Mouse (Mus musculus) myocyte (in vitro differentiated cells): ENCODE measurements around the gene Scfd2.

Experiments used
- MAX ChIP-seq: IDR thresholded peaks from one replicate; pipeline ENCODE4 v1.6.1; 2011; ENCODE audit warnings: low read depth, mild to moderate bottlenecking, control low read depth
- MYOG ChIP-seq, 3 experiments: IDR thresholded peaks; one replicate each; pipeline ENCODE4 v1.6.1; 2011; ENCODE audit warnings: control low read depth in 2 of 3, low read depth in 2 of 3, mild to moderate bottlenecking in 2 of 3; ENCODE audit not compliant: insufficient read length in 2 of 3, control insufficient read depth in 1 of 3, insufficient read depth in 1 of 3
- POLR2A ChIP-seq: IDR thresholded peaks from one replicate; pipeline ENCODE4 v1.6.1; 2011; ENCODE audit warnings: low read depth, mild to moderate bottlenecking, control low read depth, moderate library complexity; ENCODE audit not compliant: insufficient read length
- POLR2AphosphoS2 ChIP-seq: IDR thresholded peaks from one replicate; pipeline ENCODE4 v1.6.1; 2011; ENCODE audit warnings: low read depth, control low read depth; ENCODE audit not compliant: insufficient read length
- TCF12 ChIP-seq: IDR thresholded peaks from one replicate; pipeline ENCODE4 v1.6.1; 2011; ENCODE audit warnings: mild to moderate bottlenecking, control low read depth; ENCODE audit not compliant: poor library complexity, insufficient read depth, severe bottlenecking
- TCF3 ChIP-seq: IDR thresholded peaks from one replicate; pipeline ENCODE4 v1.6.1; 2011; ENCODE audit warnings: low read depth, control low read depth; ENCODE audit not compliant: insufficient read length
- USF1 ChIP-seq: IDR thresholded peaks from one replicate; pipeline ENCODE4 v1.6.1; 2011; ENCODE audit warnings: low read depth, mild to moderate bottlenecking, control low read depth, moderate library complexity

DNA sequence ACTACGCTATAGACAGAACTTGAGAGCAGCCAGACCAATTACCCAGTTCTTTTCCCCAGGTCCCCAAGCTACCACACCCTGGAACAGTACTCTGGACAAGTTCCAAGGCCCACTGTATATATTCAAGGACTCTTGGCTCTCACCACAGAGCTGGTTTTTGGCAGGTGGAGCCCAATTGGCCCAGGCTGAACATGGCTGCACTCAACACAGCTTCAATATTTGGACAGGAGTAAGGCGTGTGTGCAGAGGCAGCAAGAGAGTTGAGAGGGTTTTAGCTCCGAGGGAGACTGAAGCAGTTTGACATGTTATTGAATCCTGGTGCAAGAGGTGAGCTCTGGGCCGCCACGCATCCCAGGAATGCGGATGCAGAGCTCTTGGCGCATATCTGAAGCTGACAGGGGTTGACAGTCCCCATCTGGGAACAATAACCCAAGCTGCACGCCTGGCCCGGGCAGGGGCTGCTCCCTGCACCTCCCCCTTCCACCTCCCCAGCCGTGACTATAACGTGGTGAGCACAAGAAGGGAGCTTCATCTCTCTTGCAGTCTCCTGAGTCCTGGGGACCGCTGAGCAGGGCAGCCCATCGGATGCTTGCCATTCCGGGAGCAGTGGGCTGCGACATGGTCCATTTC is 370.1 kb downstream of the Scfd2 start:
- TF ChIP-seq POLR2A (no peak), TCF12 (no peak), USF1 (no peak), MAX (no peak), MYOG (IDR thresholded peaks at IDR 0.05; ENCODE audit: control insufficient read depth in 1 of 3, insufficient read depth in 1 of 3, insufficient read length in 2 of 3, low read depth in 2 of 3) (no peak), POLR2AphosphoS2 (no peak), TCF3 (no peak)
